Mouse (Mus musculus): Measurements from ENCODE around the gene Atp7b.

Gene Atp7b

GRCm38 (mm10) chr8:22059821-22060445 lies at the start of gene Atp7b:
TSS of gene Atp7b (minus strand) at chr8:22060305.
- peak in 1 of 2 experiments; percentile 14 for DNase-seq (ENCODE audit: low spot score in 2 of 2)

GRCm38 (mm10) chr8:22107020-22107419 lies 46.9 kb upstream of the Atp7b start:
- no peak for DNase-seq (ENCODE audit: low spot score in 2 of 2)

GRCm38 (mm10) chr8:22091568-22091967 lies 31.5 kb upstream of the Atp7b start:
- DNase-seq (ENCODE audit: low spot score in 2 of 2) = no peak

- DNase-seq (ENCODE audit: low spot score in 2 of 2) = no peak
These were observed 29.1 kb upstream of the Atp7b start for GRCm38 (mm10) chr8:22089226-22089625.

DNA sequence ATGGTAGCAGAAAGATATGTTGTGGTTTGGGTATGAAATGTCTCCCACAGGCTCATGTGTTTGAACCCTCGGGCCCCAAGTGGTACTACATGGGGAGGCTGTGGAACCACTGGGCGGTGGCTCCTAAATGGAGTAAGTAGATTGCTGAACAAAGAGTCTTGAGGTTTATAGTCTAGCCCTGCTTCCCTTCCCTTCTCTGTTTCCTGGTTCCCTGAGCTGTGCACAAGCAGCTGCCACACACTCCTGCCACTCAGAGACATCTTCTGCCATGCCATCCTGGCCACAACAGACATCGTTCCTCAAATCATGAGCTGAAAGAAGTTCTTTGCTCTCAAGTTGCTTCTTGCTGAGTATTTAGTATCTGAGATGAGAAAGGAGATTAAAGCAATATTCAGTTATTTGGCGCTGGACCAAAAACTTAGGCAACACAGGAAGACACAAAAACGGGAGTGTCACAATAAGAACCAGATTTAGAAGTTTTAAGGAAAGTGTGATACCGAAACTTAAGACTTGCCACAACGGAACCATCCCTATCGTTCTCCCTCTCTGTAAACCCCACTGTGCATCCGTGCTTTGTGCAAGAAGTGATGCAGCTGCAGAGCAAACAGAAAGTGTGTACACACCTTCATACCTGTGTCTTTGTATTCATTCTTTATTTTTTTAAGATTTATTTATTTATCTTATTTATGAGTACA lies 19.4 kb upstream of the Atp7b start:
- DNase-seq (ENCODE audit: low spot score in 2 of 2) = no peak

DNA sequence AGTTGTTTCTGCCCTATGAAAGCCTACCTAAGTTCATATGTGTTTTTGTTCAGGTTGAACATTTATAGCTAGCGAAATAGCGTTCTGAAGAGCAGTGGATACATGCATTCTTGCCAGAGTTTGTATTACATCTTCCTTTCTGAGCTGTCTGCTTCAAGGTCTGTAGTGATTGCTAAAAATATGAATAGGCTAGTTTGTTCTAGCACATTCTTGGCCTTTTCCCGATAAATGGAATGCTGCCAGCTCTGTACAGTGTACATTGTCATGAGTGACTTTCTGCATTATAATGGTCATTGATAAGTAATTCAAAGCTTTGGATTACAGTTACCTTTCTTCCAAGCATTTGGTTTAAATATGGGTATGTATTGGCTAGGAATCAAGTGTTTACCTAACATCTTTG lies 1.0 kb upstream of the Atp7b start:
- DNase-seq (ENCODE audit: low spot score in 2 of 2) = no peak

DNA sequence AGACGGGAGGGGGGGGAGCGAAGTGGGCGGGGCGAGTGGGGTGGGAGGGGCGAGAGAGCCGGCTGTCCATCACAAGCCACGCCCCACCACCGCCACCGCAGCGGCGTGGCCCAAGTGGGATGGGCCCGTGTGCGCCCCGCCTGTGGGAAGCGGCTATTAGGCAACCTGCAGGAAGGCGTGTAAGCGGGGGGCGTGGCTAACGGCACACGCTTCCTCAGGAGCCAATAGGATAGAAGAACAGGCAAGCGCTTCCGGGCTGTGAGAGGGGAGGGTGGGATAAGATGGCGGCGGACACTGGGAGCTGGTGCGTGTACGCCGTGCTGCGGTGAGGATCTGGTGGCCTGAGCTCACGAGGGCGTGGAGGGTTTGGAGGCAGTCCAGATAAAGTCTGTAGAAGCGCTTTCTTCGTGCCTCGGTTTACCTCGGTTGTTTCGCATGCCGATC lies 363 bp upstream of the Atp7b start, which contains the start of gene Alg11:
Alg11 (plus strand) TSS at position 276 of the 444 bp plus-strand sequence.
- DNase-seq (ENCODE audit: low spot score in 2 of 2) = peak; percentile 91 to 92

GRCm38 (mm10) chr8:22059153-22059738 lies 859 bp downstream of the Atp7b start:
- no peak for DNase-seq (ENCODE audit: low spot score in 2 of 2)

DNA sequence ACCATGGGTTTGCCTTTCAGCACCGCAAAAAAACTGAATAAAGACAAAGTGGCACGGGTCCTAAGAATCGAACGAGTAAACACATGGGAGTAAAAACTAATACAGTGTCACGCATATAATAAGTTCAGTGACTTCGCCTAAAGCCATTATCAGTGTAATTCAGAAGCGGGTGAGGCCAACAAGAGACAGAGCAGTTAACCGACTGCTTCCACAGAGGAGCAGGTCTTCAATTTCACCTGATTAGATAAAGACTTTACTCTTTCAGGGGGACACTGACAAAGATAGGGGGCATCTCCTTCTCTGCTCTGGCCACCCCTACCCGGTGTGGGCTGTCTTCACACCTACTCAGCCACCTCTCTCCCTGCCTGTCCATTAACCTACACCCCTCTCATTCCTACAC lies 1.7 kb downstream of the Atp7b start:
- DNase-seq (ENCODE audit: low spot score in 2 of 2) = no peak

GRCm38 (mm10) chr8:22056850-22057249 lies 3.3 kb downstream of the Atp7b start:
- no peak for DNase-seq (ENCODE audit: low spot score in 2 of 2)

- no peak for DNase-seq (ENCODE audit: low spot score in 2 of 2)
These were observed 4.6 kb downstream of the Atp7b start for GRCm38 (mm10) chr8:22055492-22055877.

GRCm38 (mm10) chr8:22054674-22055491 lies 5.2 kb downstream of the Atp7b start:
- DNase-seq (ENCODE audit: low spot score in 2 of 2) = no peak

DNA sequence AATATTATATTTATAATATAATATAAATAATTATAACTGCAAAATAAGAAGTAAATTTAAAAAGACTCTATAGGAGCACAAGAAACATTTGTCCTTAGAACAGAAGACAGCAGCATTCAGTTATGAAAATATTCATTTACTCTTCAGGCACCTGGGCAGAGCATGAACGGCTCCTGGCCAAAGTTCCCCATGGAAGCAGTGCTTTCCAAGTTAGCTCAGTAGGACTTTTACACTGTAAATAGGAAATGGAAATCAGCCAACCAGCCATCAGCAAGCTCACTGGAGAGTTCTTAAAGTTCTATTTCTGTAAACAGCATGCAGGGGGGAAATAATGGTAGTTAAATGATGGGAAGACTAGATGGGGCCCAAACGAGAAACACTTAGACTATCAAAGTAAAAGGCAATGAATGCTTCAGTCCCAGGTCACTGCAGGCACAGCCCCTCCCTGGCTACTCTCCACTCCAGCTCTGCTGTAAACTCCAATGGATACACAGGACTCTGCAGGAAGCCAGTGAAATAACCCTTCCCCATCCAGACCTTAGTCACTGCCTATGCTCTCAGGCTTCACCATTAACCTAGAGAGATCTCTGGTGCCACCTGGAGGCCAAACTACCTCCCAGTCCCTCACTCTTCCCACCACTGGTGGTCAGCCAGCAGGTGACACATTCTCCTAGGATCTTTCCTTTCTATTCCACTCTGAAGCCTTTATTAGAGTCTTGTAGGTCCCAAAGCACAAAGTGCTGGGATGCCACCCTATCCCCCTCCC lies 12.2 kb downstream of the Atp7b start:
- peak in 1 of 2 experiments; percentile 39 for DNase-seq (ENCODE audit: low spot score in 2 of 2)

DNA sequence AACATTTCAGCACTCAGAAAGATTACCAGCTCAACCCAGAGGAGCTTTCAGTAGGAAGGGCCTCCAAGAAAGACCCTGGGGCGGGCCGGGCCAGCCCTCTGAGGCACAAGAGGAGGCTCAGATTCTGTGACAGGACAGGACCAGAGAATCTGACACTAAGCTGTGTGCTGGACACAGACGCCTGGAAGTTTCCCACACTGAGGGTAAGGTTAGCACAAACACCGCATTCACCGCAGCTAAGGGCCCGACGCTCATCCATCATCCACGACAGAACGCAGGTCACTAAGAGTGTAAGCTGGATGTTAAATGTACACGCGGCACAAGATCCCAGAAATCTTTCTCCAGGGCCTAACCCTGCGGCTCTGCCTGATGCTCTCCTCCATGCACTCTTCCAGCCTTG lies 16.4 kb downstream of the Atp7b start:
- DNase-seq (ENCODE audit: low spot score in 2 of 2) = no peak

GRCm38 (mm10) chr8:22042515-22042914 lies 17.6 kb downstream of the Atp7b start:
- DNase-seq (ENCODE audit: low spot score in 2 of 2) = no peak

DNA sequence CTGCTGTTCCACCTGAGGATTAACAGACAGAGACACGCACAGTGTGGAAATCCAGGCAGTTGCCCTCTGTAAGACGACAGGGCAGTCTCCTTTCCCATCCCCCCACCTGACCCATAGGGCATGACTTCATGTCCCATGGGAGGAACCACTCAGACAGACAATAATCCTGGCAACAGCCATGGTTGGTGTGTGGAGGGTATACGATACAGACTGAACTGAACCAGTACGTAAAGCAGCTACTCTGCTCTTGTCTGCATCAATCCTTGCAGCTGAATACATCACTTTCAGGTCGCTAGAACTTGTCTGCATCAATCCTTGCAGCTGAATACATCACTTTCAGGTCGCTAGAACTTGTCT lies 20.0 kb downstream of the Atp7b start:
- no peak for DNase-seq (ENCODE audit: low spot score in 2 of 2)

GRCm38 (mm10) chr8:22039468-22040152 lies 20.5 kb downstream of the Atp7b start:
- no peak for DNase-seq (ENCODE audit: low spot score in 2 of 2)

GRCm38 (mm10) chr8:22037022-22037421 lies 23.1 kb downstream of the Atp7b start:
- DNase-seq (ENCODE audit: low spot score in 2 of 2) = no peak

- DNase-seq (ENCODE audit: low spot score in 2 of 2) = no peak
These were observed 24.0 kb downstream of the Atp7b start for GRCm38 (mm10) chr8:22036137-22036536.

GRCm38 (mm10) chr8:22030990-22031389 lies 29.1 kb downstream of the Atp7b start:
- DNase-seq (ENCODE audit: low spot score in 2 of 2) = no peak

GRCm38 (mm10) chr8:22028973-22029372 lies 31.1 kb downstream of the Atp7b start:
- DNase-seq (ENCODE audit: low spot score in 2 of 2) = no peak
